7 mouse cellular contexts compared by ENCODE assay signal in the genomic region with DNA sequence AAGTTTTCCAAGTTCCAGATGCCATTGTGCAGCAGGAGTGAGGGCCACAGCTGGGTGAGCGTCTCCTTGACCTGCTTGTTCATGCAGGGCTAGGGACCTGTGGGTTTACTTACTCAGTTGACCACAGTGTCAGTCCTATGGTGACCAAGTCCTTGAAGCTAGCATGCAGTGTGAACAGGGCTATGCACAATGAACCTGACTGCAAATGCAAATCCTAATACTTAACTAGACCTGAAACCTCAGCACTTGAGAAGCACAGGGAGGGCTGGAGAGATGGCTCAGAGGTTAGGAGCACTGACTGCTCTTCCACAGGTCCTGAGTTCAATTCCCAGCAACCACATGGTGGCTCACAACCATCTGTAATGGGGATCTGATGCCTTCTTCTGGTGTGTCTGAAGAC. TPM values are rescaled to one million over a fixed set of nuclear protein-coding genes. Genes with fewer than 3 reads are reported as not detected.
DNase-seq lines count a peak whose midpoint lies in the region; ATAC-seq and TF ChIP-seq lines count a peak whose summit lies in the region.
"Not testable (repeated sequence)": the region's sequence is repeated elsewhere in the genome, so short reads cannot be mapped to it uniquely, and the experiment has no call there.

No protein-coding gene starts in this region.

- 85% methylated on average over 1 of the region's 1 CpGs for WGBS in limb, embryonic 10.5 days
- 29% methylated on average over 1 of the region's 1 CpGs for WGBS in liver, postnatal 0 days (ENCODE audit: insufficient replicate concordance)

- H3K4me1 ChIP-seq in bone marrow macrophage, adult 2 months (ENCODE audit: control insufficient read depth, insufficient read depth, low read length): peaks cover 50% of the 10 kb centered on the region
- H3K4me1 ChIP-seq in limb, embryonic 10.5 days: not testable (repeated sequence)
- H3K4me1 ChIP-seq in liver, postnatal 0 days (ENCODE audit: insufficient read depth): peaks cover 12% of the 10 kb centered on the region
- peaks cover 91% of the 10 kb centered on the region for H3K4me1 ChIP-seq in megakaryocyte, embryonic 14.5 days

- H3K36me3 ChIP-seq in limb, embryonic 10.5 days; liver, postnatal 0 days (replicated peaks; ENCODE audit: insufficient read depth, low read length); splenic B cell, adult 2 months (ENCODE audit: control insufficient read depth, insufficient read depth, low read length, poor library complexity, severe bottlenecking): not testable (repeated sequence)
- H3K36me3 ChIP-seq in megakaryocyte, embryonic 14.5 days (replicated peaks; ENCODE audit: low read length): peaks cover 13% of the 10 kb centered on the region

- H3K9me3 ChIP-seq in limb, embryonic 10.5 days (replicated peaks); liver, postnatal 0 days (ENCODE audit: low read length); megakaryocyte, embryonic 14.5 days: not testable (repeated sequence)

- DNase-seq in A20 (ENCODE audit: low read depth, low spot score): peak; percentile 59
- DNase-seq in limb, embryonic 10.5 days (ENCODE audit: low spot score); liver, postnatal 0 days: not testable (repeated sequence)
- peak; percentile 27 for DNase-seq in naive thymus-derived CD4-positive, alpha-beta T cell, adult 2 months (ENCODE audit: low read depth)
- DNase-seq in splenic B cell, adult 2 months (ENCODE audit: low read depth, low spot score): peak; percentile 45

- H3K27ac ChIP-seq in bone marrow macrophage, adult 2 months (ENCODE audit: insufficient read depth, low read depth, low read length): peak overlapping the region; percentile 100
- H3K27ac ChIP-seq in limb, embryonic 10.5 days: peak overlapping the region; percentile 27; the same call in 1 of the 2 replicates
- H3K27ac ChIP-seq in liver, postnatal 0 days (ENCODE audit: low read depth): peak overlapping the region; percentile 55

- ATAC-seq in liver, postnatal 0 days: not testable (repeated sequence)

- not testable (repeated sequence) for TF ChIP-seq EP300 in liver, postnatal 0 days (IDR thresholded peaks at IDR 0.05; ENCODE audit: low read depth)

- H3K4me2 ChIP-seq in liver, postnatal 0 days (ENCODE audit: low read depth, low read length): not testable (repeated sequence)

- not testable (repeated sequence) for H3K9ac ChIP-seq in liver, postnatal 0 days (replicated peaks)

- TF ChIP-seq CTCF in bone marrow macrophage, adult 2 months (IDR thresholded peaks at IDR 0.05; ENCODE audit: low read depth, low read length); liver, postnatal 0 days (IDR thresholded peaks at IDR 0.05; ENCODE audit: low read depth): not testable (repeated sequence)

- H3K27me3 ChIP-seq in limb, embryonic 10.5 days (ENCODE audit: low read depth, poor library complexity, severe bottlenecking); liver, postnatal 0 days (ENCODE audit: insufficient read depth, low read length); megakaryocyte, embryonic 14.5 days (replicated peaks); splenic B cell, adult 2 months (ENCODE audit: control insufficient read depth, insufficient read depth, low read length, poor library complexity, severe bottlenecking): not testable (repeated sequence)

- not testable (repeated sequence) for H3K4me3 ChIP-seq in bone marrow macrophage, adult 2 months (ENCODE audit: insufficient read depth, low read length); limb, embryonic 10.5 days; liver, postnatal 0 days (ENCODE audit: low read depth, low read length)
- peak overlapping the region; percentile 62 for H3K4me3 ChIP-seq in megakaryocyte, embryonic 14.5 days (replicated peaks)

- not testable (repeated sequence) for TF ChIP-seq POLR2A in bone marrow macrophage, adult 2 months (IDR thresholded peaks at IDR 0.05; ENCODE audit: borderline replicate concordance, low read depth, low read length)

RNA-seq across cellular contexts. Expression of a gene that starts 43.7 kb away (rescaled TPM):
- 118 and 119 TPM in 2 replicates for polyA plus RNA-seq in bone marrow macrophage, adult 2 months (2012; ENCODE audit: insufficient read depth, insufficient read length, missing spikeins)
- polyA plus RNA-seq in limb, embryonic 10.5 days (2016; fragmentation: Nextera tagmentation; extraction: Ambion mirVana): 15.5 and 15.7 TPM in 2 replicates
- 3.3 and 3.9 TPM in 2 replicates for polyA plus RNA-seq in liver, postnatal 0 days (2015; fragmentation: Nextera tagmentation; extraction: Ambion mirVana)
- 22.7 and 35.4 TPM in 2 replicates for polyA plus RNA-seq in megakaryocyte, embryonic 14.5 days (2012; ENCODE audit: insufficient read depth, low replicate concordance)

RNA-seq across cellular contexts. Expression of a gene that starts 50.0 kb away (rescaled TPM):
- polyA plus RNA-seq in bone marrow macrophage, adult 2 months (2012; ENCODE audit: insufficient read depth, insufficient read length, missing spikeins): 97.8 and 99.5 TPM in 2 replicates
- polyA plus RNA-seq in limb, embryonic 10.5 days (2016; fragmentation: Nextera tagmentation; extraction: Ambion mirVana): 59.3 and 59.5 TPM in 2 replicates
- polyA plus RNA-seq in liver, postnatal 0 days (2015; fragmentation: Nextera tagmentation; extraction: Ambion mirVana): 16.9 and 21.9 TPM in 2 replicates
- polyA plus RNA-seq in megakaryocyte, embryonic 14.5 days (2012; ENCODE audit: insufficient read depth, low replicate concordance): 41.0 and 57.7 TPM in 2 replicates

Comparison
In these comparisons a context has a peak if more than half of its experiments do, and no peak if none do; other contexts are left out.
1. H3K27ac ChIP-seq: peak in every context shown above with its lines; median percentile 100 in bone marrow macrophage, adult 2 months; 55 in liver, postnatal 0 days; 27 in limb, embryonic 10.5 days.